Mouse (Mus musculus) limb, embryonic 15.5 days (tissue): ENCODE measurements around the gene Adamts1. TPM values are rescaled to one million over a fixed set of nuclear protein-coding genes. Genes with fewer than 3 reads are reported as not detected.

ENCODE experiments used
- ATAC-seq: fragments of 200-750 bp; cut with Nextera tagmentation; 2 replicates; pipeline ENCODE4 v1.8.0; 2017; ENCODE audit warnings: low read depth, moderate TSS enrichment; ENCODE audit not compliant: insufficient number of reproducible peaks, low FRiP score, low TSS enrichment
- H3K27ac ChIP-seq: fragments of 300-500 bp; sonication (generic); 2 replicates; pipeline ENCODE4 v1.5.1; 2015; ENCODE audit warnings: moderate library complexity, mild to moderate bottlenecking, inconsistent platforms
- H3K27me3 ChIP-seq: fragments of 300-500 bp; sonication (generic); 2 replicates; pipeline ENCODE4 v1.6.1; 2015; ENCODE audit warnings: inconsistent platforms
- H3K36me3 ChIP-seq: fragments of 300-500 bp; sonication (generic); 2 replicates; pipeline ENCODE4 v1.6.1; 2015; ENCODE audit warnings: inconsistent platforms
- H3K4me1 ChIP-seq: fragments of 300-500 bp; sonication (generic); 2 replicates; pipeline ENCODE4 v1.6.1; 2015; ENCODE audit warnings: inconsistent platforms
- H3K4me2 ChIP-seq: fragments of 300-500 bp; sonication (generic); 2 replicates; pipeline ENCODE4 v1.6.1; 2015; ENCODE audit warnings: mild to moderate bottlenecking, inconsistent platforms
- H3K4me3 ChIP-seq: fragments of 300-500 bp; sonication (generic); 2 replicates; pipeline ENCODE4 v1.5.1; 2015; ENCODE audit warnings: mild to moderate bottlenecking, inconsistent platforms
- H3K9ac ChIP-seq: fragments of 300-500 bp; sonication (generic); 2 replicates; pipeline ENCODE4 v1.6.1; 2015; ENCODE audit warnings: inconsistent platforms
- H3K9me3 ChIP-seq: fragments of 300-500 bp; sonication (generic); 2 replicates; pipeline ENCODE4 v1.6.1; 2016; ENCODE audit warnings: inconsistent platforms
- WGBS: fragments of 180-500 bp; shearing (Covaris S2); methylation state at CpG from one replicate; pipeline ENCODE4 v1.1.7; 2015; 5-methylcytosine and 5-hydroxymethylcytosine counted together
- polyA plus RNA-seq: library from polyadenylated mRNA; unstranded; fragments of >200 nt; fragmentation: Nextera tagmentation; extraction: Ambion mirVana; gene quantifications from 2 replicates; pipeline ENCODE4 v1.2.1, GENCODE M21; 2015

Adamts1 gene
- polyA plus RNA-seq, 1 experiment from 2014 or later, result 49.5 TPM

DNA sequence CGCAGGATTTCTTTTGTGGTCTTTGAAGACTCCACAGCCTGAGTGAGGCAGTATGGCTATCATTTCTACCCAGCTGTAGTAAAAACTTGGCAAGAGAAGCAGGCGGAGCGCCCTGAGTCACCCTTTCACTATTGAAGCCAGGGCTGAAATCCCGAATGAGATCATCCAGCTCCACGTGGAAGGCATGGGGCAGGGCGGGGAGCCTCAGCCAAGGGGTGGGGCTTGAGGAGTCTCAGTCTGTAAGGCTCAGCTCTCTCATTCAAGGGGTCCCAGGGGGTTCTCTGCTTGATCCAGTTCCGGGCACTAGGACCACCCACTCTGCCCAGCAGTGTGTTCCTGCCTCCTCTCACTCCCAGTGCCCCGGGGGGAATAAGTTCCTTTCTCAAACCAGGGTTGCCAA, 2.2 kb downstream of the Adamts1 start:
- no peaks in the 10 kb centered on the region for H3K9me3 ChIP-seq
- H3K4me2 ChIP-seq, result peak overlapping the region; percentile 92
- peak overlapping the region; percentile 78 for H3K9ac ChIP-seq
- no peaks in the 10 kb centered on the region for H3K27me3 ChIP-seq
- WGBS, result 2% methylated on average over 8 of the region's 8 CpGs
- H3K4me3 ChIP-seq, result peak overlapping the region; percentile 69
- H3K27ac ChIP-seq, result peak overlapping the region; percentile 95
- peaks cover 39% of the 10 kb centered on the region for H3K36me3 ChIP-seq
- peaks cover 25% of the 10 kb centered on the region for H3K4me1 ChIP-seq
- peak; percentile 86 for ATAC-seq

DNA sequence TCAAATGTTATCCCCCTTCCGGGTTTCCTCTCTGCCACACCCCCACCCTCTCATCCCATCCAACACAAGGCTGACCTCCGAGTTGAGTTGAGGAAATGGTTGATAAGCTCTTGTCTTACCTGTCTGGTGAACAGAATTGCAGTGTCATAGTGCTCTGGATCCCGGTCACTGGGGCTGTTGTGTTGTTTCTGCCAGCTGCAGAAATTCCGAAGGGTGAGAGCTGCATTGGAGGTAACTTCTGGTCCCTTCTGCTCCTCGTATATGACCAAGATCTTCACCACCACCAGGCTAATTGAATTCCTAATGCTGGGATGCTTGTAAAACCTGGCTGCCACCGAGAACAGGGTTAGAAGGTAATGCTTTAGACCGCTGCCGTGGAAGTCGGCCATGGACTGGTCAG, 2.9 kb downstream of the Adamts1 start:
- Histone ChIP-seq H3K27ac (no peak overlapping the region), H3K4me1 (peaks cover 21% of the 10 kb centered on the region), H3K9me3 (no peaks in the 10 kb centered on the region), H3K9ac (no peak overlapping the region), H3K4me2 (peak overlapping the region; percentile 92), H3K36me3 (peaks cover 46% of the 10 kb centered on the region), H3K4me3 (peak overlapping the region; percentile 69), H3K27me3 (no peaks in the 10 kb centered on the region)
- WGBS, result 49% methylated on average over 9 of the region's 9 CpGs
- ATAC-seq, result no peak

- H3K9me3 ChIP-seq, result no peaks in the 10 kb centered on the region
- no peaks in the 10 kb centered on the region for H3K27me3 ChIP-seq
- 88% methylated on average over 7 of the region's 7 CpGs for WGBS
- H3K27ac ChIP-seq, result no peak overlapping the region
- H3K36me3 ChIP-seq, result peaks cover 53% of the 10 kb centered on the region
- no peak overlapping the region for H3K4me3 ChIP-seq
- peaks cover 15% of the 10 kb centered on the region for H3K4me1 ChIP-seq
- no peak overlapping the region for H3K9ac ChIP-seq
- no peak overlapping the region for H3K4me2 ChIP-seq
- ATAC-seq, result no peak
Observed at GRCm38 (mm10) chr16:85798334-85798733, 4.6 kb downstream of the Adamts1 start.

- Histone ChIP-seq H3K9ac (no peak overlapping the region), H3K4me1 (peaks cover 15% of the 10 kb centered on the region), H3K36me3 (peaks cover 53% of the 10 kb centered on the region), H3K27ac (no peak overlapping the region), H3K9me3 (no peaks in the 10 kb centered on the region), H3K4me2 (no peak overlapping the region), H3K27me3 (no peaks in the 10 kb centered on the region), H3K4me3 (no peak overlapping the region)
- 92% methylated on average over 4 of the region's 4 CpGs for WGBS
- no peak for ATAC-seq
Observed at GRCm38 (mm10) chr16:85797161-85797560, 5.8 kb downstream of the Adamts1 start.

DNA sequence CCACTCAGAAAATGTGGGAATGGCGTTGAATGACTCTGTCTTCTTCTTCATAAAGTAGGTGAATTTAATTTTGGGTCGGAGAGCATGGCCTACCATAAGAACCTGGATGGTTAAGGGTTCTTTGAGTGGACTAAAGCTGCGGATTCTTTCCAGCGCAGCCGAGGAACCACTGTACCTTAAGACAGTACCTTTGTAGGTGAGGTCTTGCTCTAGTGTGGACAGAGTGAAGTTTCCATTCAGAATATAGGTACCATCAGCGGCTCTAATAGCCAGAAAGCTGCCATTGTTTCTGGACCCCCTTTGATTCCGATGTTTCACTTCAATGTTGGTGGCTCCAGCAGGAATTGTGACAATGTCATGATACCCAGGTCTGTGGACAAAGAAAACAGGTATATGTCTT, 7.2 kb downstream of the Adamts1 start:
- 94% methylated on average over 7 of the region's 7 CpGs for WGBS

GRCm38 (mm10) chr16:85793166-85793830, 9.6 kb downstream of the Adamts1 start:
- H3K4me3 ChIP-seq, result no peak overlapping the region
- no peaks in the 10 kb centered on the region for H3K27me3 ChIP-seq
- 79% methylated on average over 4 of the region's 4 CpGs for WGBS
- no peak overlapping the region for H3K4me2 ChIP-seq
- ATAC-seq, result no peak
- no peak overlapping the region for H3K9ac ChIP-seq
- peaks cover 40% of the 10 kb centered on the region for H3K36me3 ChIP-seq
- 0 out of 2 replicates have a peak, but pooled peaks cover 3% of the 10 kb centered on the region for H3K4me1 ChIP-seq
- H3K27ac ChIP-seq, result no peak overlapping the region
- no peaks in the 10 kb centered on the region for H3K9me3 ChIP-seq

More for the DNA sequence above, 7.2 kb downstream of the Adamts1 start:
- Histone ChIP-seq H3K9ac (no peak overlapping the region), H3K4me2 (no peak overlapping the region), H3K4me1 (peaks cover 13% of the 10 kb centered on the region), H3K27me3 (no peaks in the 10 kb centered on the region), H3K9me3 (no peaks in the 10 kb centered on the region), H3K36me3 (peaks cover 53% of the 10 kb centered on the region), H3K4me3 (no peak overlapping the region), H3K27ac (no peak overlapping the region)
- ATAC-seq, result no peak

DNA sequence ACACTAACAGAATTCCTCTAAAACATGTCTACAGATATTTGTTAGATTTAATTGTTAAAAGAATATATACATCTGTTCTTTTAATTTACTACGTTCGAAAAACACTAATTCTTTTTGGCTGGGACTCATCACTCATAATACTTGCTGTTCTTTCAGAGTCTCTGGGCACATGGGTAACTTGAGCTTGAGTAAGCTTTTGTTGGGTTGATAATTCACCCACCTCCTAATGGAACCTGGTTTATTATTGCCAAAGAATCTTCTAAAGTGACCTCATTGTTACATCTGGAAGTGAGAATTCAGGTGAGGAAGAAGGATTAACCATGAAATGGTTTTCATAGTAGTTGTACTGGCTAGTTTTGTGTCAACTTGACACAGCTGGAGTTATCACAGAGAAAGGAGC, 21.8 kb downstream of the Adamts1 start:
- H3K4me1 ChIP-seq, result no peaks in the 10 kb centered on the region
- ATAC-seq, result no peak
- no peak overlapping the region for H3K4me2 ChIP-seq
- H3K27me3 ChIP-seq, result no peaks in the 10 kb centered on the region
- H3K36me3 ChIP-seq, result no peaks in the 10 kb centered on the region
- WGBS, result 88% methylated on average over 2 of the region's 2 CpGs
- no peak overlapping the region for H3K9ac ChIP-seq
- no peak overlapping the region for H3K27ac ChIP-seq
- no peak overlapping the region for H3K4me3 ChIP-seq
- no peaks in the 10 kb centered on the region for H3K9me3 ChIP-seq

GRCm38 (mm10) chr16:85779775-85780174, 23.1 kb downstream of the Adamts1 start:
- ATAC-seq, result no peak
- H3K36me3 ChIP-seq, result no peaks in the 10 kb centered on the region

GRCm38 (mm10) chr16:85772272-85772671, 30.6 kb downstream of the Adamts1 start:
- 80% methylated on average over 3 of the region's 3 CpGs for WGBS
- Histone ChIP-seq H3K9ac (no peak overlapping the region), H3K9me3 (no peaks in the 10 kb centered on the region), H3K4me1 (no peaks in the 10 kb centered on the region), H3K4me2 (no peak overlapping the region), H3K27ac (no peak overlapping the region), H3K4me3 (no peak overlapping the region), H3K36me3 (no peaks in the 10 kb centered on the region), H3K27me3 (no peaks in the 10 kb centered on the region)
- ATAC-seq, result no peak

More at GRCm38 (mm10) chr16:85779775-85780174, 23.1 kb downstream of the Adamts1 start:
- H3K4me3 ChIP-seq, result no peak overlapping the region
- H3K4me1 ChIP-seq, result no peaks in the 10 kb centered on the region
- no peak overlapping the region for H3K9ac ChIP-seq
- no peak overlapping the region for H3K4me2 ChIP-seq
- H3K27ac ChIP-seq, result no peak overlapping the region
- no peaks in the 10 kb centered on the region for H3K27me3 ChIP-seq
- H3K9me3 ChIP-seq, result no peaks in the 10 kb centered on the region

DNA sequence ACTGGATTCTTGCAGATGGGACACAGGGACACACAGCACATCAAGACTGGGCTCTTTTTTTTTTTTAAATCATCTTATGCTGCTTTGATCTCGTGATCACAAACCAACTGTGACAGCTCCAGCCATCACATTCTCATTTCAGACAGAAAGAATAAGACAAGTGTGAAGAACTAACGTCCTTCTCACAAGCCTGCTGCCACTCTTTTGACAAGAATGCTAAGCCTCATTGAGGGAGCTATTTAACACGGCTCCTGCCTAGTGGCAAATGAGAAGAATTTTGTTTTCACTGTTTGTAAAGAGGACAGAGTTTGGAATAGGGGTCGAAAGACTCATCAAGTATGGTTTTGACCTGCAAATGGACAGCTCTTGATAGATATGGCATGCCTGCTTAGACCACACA, 35.6 kb downstream of the Adamts1 start:
- H3K27ac ChIP-seq, result no peak overlapping the region
- no peak overlapping the region for H3K9ac ChIP-seq
- no peaks in the 10 kb centered on the region for H3K9me3 ChIP-seq
- H3K36me3 ChIP-seq, result no peaks in the 10 kb centered on the region
- 0 out of 2 replicates have a peak, but pooled peaks cover 3% of the 10 kb centered on the region for H3K4me1 ChIP-seq
- no peak overlapping the region for H3K4me3 ChIP-seq
- no peak overlapping the region for H3K4me2 ChIP-seq
- H3K27me3 ChIP-seq, result no peaks in the 10 kb centered on the region
- WGBS, result 61% methylated on average over 4 of the region's 4 CpGs
- ATAC-seq, result no peak

DNA sequence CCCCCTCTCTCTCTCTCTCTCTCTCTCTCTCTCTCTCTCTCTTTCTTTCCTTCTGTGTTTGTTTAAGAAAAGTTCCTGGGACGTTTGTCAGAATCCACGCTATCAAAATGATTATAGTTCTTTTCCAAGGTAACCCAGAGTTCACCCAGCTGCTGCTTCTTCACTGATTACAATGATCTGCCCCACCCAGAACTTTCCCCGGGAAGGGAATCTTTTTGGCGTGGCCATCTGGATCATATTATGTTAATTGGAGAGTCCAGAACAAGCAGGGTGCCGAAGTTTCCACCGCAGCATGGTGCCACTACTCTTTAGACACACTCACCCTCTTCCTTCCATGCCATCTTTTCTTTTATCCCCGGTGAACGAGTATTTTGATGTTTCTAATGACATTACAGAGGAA, 37.2 kb downstream of the Adamts1 start:
- H3K27me3 ChIP-seq, result no peaks in the 10 kb centered on the region
- WGBS, result 31% methylated on average over 8 of the region's 8 CpGs
- no peak overlapping the region for H3K4me3 ChIP-seq
- no peak overlapping the region for H3K27ac ChIP-seq
- H3K9me3 ChIP-seq, result no peaks in the 10 kb centered on the region
- H3K4me1 ChIP-seq, result 0 out of 2 replicates have a peak, but pooled peaks cover 4% of the 10 kb centered on the region
- ATAC-seq, result no peak
- no peak overlapping the region for H3K9ac ChIP-seq
- no peak overlapping the region for H3K4me2 ChIP-seq
- no peaks in the 10 kb centered on the region for H3K36me3 ChIP-seq

- Histone ChIP-seq H3K27ac (no peak overlapping the region), H3K4me2 (no peak overlapping the region), H3K4me3 (no peak overlapping the region), H3K4me1 (0 out of 2 replicates have a peak, but pooled peaks cover 4% of the 10 kb centered on the region), H3K9ac (no peak overlapping the region), H3K36me3 (no peaks in the 10 kb centered on the region), H3K9me3 (no peaks in the 10 kb centered on the region), H3K27me3 (no peaks in the 10 kb centered on the region)
- ATAC-seq, result no peak
- WGBS, result 83% methylated on average over 6 of the region's 6 CpGs
Observed at GRCm38 (mm10) chr16:85765167-85765566, 37.7 kb downstream of the Adamts1 start.
